Comparison of ENCODE assay signal across 18 mouse cellular contexts in genomic region chr6:61247842-61248472, GRCm38 (mm10).
DNase-seq lines count a peak whose midpoint lies in the region; ATAC-seq and TF ChIP-seq lines count a peak whose summit lies in the region.
"Had no signal": no experiment of that assay in that cellular context is flagged by ENCODE, and none has a peak within 500 bp of the region (broad histone marks: within the 10 kb centered on the region; RNA-seq: fewer than 3 reads in every experiment).

No protein-coding gene starts in this region.

- H3K36me3 ChIP-seq in forebrain, embryonic 14.5 days (ENCODE audit: control insufficient read depth, insufficient read depth, low read length), result no peaks in the 10 kb centered on the region
- no peaks in the 10 kb centered on the region for H3K36me3 ChIP-seq in forebrain, embryonic 10.5 days (replicated peaks)
- no peaks in the 10 kb centered on the region for H3K36me3 ChIP-seq in hindbrain, embryonic 16.5 days (ENCODE audit: control insufficient read depth, insufficient read depth, low read length)
- no peaks in the 10 kb centered on the region for H3K36me3 ChIP-seq in hindbrain, embryonic 14.5 days (replicated peaks; ENCODE audit: control insufficient read depth, insufficient read depth)
- H3K36me3 ChIP-seq: embryonic facial prominence, embryonic 12.5 days; heart, embryonic 13.5 days had no signal

- no peak overlapping the region for H3K27ac ChIP-seq in forebrain, embryonic 14.5 days (ENCODE audit: low read depth, low read length)
- no peak overlapping the region for H3K27ac ChIP-seq in forebrain, embryonic 10.5 days
- no peak overlapping the region for H3K27ac ChIP-seq in hindbrain, embryonic 16.5 days (ENCODE audit: low read depth, low read length)
- no peak overlapping the region for H3K27ac ChIP-seq in hindbrain, embryonic 14.5 days
- H3K27ac ChIP-seq: embryonic facial prominence, embryonic 12.5 days; heart, embryonic 13.5 days had no signal

- ATAC-seq in forebrain, embryonic 14.5 days, result peak; percentile 57
- ATAC-seq in hindbrain, embryonic 16.5 days, result 0 out of 2 replicates have a peak, but pooled peaks have one; percentile 37
- no peak for ATAC-seq in hindbrain, embryonic 14.5 days (ENCODE audit: low FRiP score)
- no peak for ATAC-seq in activated CD4-positive, CD25-positive, alpha-beta regulatory T cell, adult 4 months
- ATAC-seq: intestine, embryonic 16.5 days had no signal

- WGBS in forebrain, embryonic 14.5 days, result 75% methylated on average over 4 of the region's 4 CpGs
- 89% methylated on average over 4 of the region's 4 CpGs for WGBS in forebrain, embryonic 10.5 days
- WGBS in hindbrain, embryonic 16.5 days, result 61% methylated on average over 4 of the region's 4 CpGs
- 64% methylated on average over 4 of the region's 4 CpGs for WGBS in hindbrain, embryonic 14.5 days

- TF ChIP-seq POLR2A in brain, embryonic 14.5 days (IDR thresholded peaks at IDR 0.05; ENCODE audit: borderline replicate concordance, extremely low read depth, insufficient read depth, insufficient read length, poor library complexity, severe bottlenecking), result no peak

- no peak overlapping the region for H3K4me2 ChIP-seq in forebrain, embryonic 14.5 days (ENCODE audit: low read length)
- no peak overlapping the region for H3K4me2 ChIP-seq in hindbrain, embryonic 16.5 days (ENCODE audit: low read length)
- H3K4me2 ChIP-seq in hindbrain, embryonic 14.5 days (replicated peaks), result no peak overlapping the region
- H3K4me2 ChIP-seq: embryonic facial prominence, embryonic 12.5 days; heart, embryonic 13.5 days had no signal

- H3K27me3 ChIP-seq in forebrain, embryonic 14.5 days (replicated peaks; ENCODE audit: control insufficient read depth, insufficient read depth, low read length), result no peaks in the 10 kb centered on the region
- no peaks in the 10 kb centered on the region for H3K27me3 ChIP-seq in forebrain, embryonic 10.5 days (ENCODE audit: poor library complexity, severe bottlenecking)
- no peaks in the 10 kb centered on the region for H3K27me3 ChIP-seq in hindbrain, embryonic 16.5 days (replicated peaks; ENCODE audit: control insufficient read depth, insufficient read depth, low read length)
- H3K27me3 ChIP-seq in hindbrain, embryonic 14.5 days (ENCODE audit: control insufficient read depth, insufficient read depth, low read length), result no peaks in the 10 kb centered on the region
- H3K27me3 ChIP-seq: CH12.LX; embryonic facial prominence, embryonic 12.5 days; heart, embryonic 13.5 days had no signal

- H3K4me3 ChIP-seq in forebrain, embryonic 14.5 days (ENCODE audit: low read depth, low read length), result no peak overlapping the region
- H3K4me3 ChIP-seq in forebrain, embryonic 10.5 days, result no peak overlapping the region
- no peak overlapping the region for H3K4me3 ChIP-seq in hindbrain, embryonic 16.5 days (ENCODE audit: low read length)
- no peak overlapping the region for H3K4me3 ChIP-seq in hindbrain, embryonic 14.5 days (replicated peaks; ENCODE audit: low read length)
- H3K4me3 ChIP-seq: embryonic facial prominence, embryonic 12.5 days; heart, embryonic 13.5 days had no signal

- no peak overlapping the region for H3K9ac ChIP-seq in forebrain, embryonic 14.5 days (ENCODE audit: low read length)
- H3K9ac ChIP-seq in hindbrain, embryonic 16.5 days (ENCODE audit: low read depth, low read length), result no peak overlapping the region
- H3K9ac ChIP-seq in hindbrain, embryonic 14.5 days, result no peak overlapping the region
- H3K9ac ChIP-seq: embryonic facial prominence, embryonic 12.5 days; heart, embryonic 13.5 days had no signal

- no peaks in the 10 kb centered on the region; the same call in 1 of the 2 replicates for H3K4me1 ChIP-seq in forebrain, embryonic 14.5 days (ENCODE audit: control insufficient read depth, insufficient read depth, low read length)
- H3K4me1 ChIP-seq in forebrain, embryonic 10.5 days, result no peaks in the 10 kb centered on the region; the same call in 1 of the 2 replicates
- peaks cover 4% of the 10 kb centered on the region for H3K4me1 ChIP-seq in hindbrain, embryonic 16.5 days (ENCODE audit: control insufficient read depth, insufficient read depth, low read depth, low read length)
- peaks cover 7% of the 10 kb centered on the region for H3K4me1 ChIP-seq in hindbrain, embryonic 14.5 days (replicated peaks; ENCODE audit: control insufficient read depth, insufficient read depth, low read length)
- H3K4me1 ChIP-seq: embryonic facial prominence, embryonic 12.5 days; heart, embryonic 13.5 days had no signal

- TF ChIP-seq CTCF in brain, embryonic 14.5 days (IDR thresholded peaks at IDR 0.05; ENCODE audit: borderline replicate concordance, extremely low read depth, insufficient read depth, insufficient read length), result no peak

- H3K9me3 ChIP-seq in forebrain, embryonic 14.5 days (replicated peaks; ENCODE audit: control insufficient read depth, low read length), result no peaks in the 10 kb centered on the region
- H3K9me3 ChIP-seq in forebrain, embryonic 10.5 days, result no peaks in the 10 kb centered on the region
- H3K9me3 ChIP-seq in hindbrain, embryonic 16.5 days (ENCODE audit: control insufficient read depth, low read length), result no peaks in the 10 kb centered on the region
- no peaks in the 10 kb centered on the region for H3K9me3 ChIP-seq in hindbrain, embryonic 14.5 days (ENCODE audit: control insufficient read depth, low read length)
- H3K9me3 ChIP-seq: embryonic facial prominence, embryonic 12.5 days; heart, embryonic 13.5 days had no signal

- peak; percentile 34 for DNase-seq in forebrain, embryonic 14.5 days (ENCODE audit: low spot score)
- DNase-seq in forebrain, embryonic 10.5 days (ENCODE audit: extremely low spot score, low spot score), result no peak
- no peak for DNase-seq in hindbrain, embryonic 14.5 days (ENCODE audit: low spot score)
- peak; percentile 60 for DNase-seq in brain, embryonic 14.5 days (ENCODE audit: low read depth)
- DNase-seq: adrenal gland, postnatal 10 days; cerebellum, adult 11-12 months; cerebellum, adult 9-10 months; cerebellum, postnatal 25 days; gastrocnemius, postnatal 36 days; heart, adult 11 months; heart, postnatal 36 days; kidney, adult 2 months had no signal

Comparison
In these comparisons a context has a peak if more than half of its experiments do, and no peak if none do; other contexts are left out.
1. ATAC-seq: peak in forebrain, embryonic 14.5 days (single experiment) and hindbrain, embryonic 16.5 days (single experiment); none in hindbrain, embryonic 14.5 days (single experiment) and activated CD4-positive, CD25-positive, alpha-beta regulatory T cell, adult 4 months (single experiment).
2. DNase-seq: peak in forebrain, embryonic 14.5 days (single experiment) and brain, embryonic 14.5 days (single experiment); none in forebrain, embryonic 10.5 days (single experiment) and hindbrain, embryonic 14.5 days (single experiment).